Mouse (Mus musculus) forebrain, embryonic 15.5 days (tissue): ENCODE results near the gene Orai2. TPM values are rescaled to one million over a fixed set of nuclear protein-coding genes. Genes with fewer than 3 reads are reported as not detected.
"Not testable (repeated sequence)": the region's sequence is repeated elsewhere in the genome, so short reads cannot be mapped to it uniquely, and the experiment has no call there.

Source experiments
- ATAC-seq: fragments of 200-750 bp; cut with Nextera tagmentation; replicated peaks from 2 replicates; pipeline ENCODE4 v1.8.0; 2017; ENCODE audit warnings: mild to moderate bottlenecking, moderate TSS enrichment, moderate library complexity
- H3K27ac ChIP-seq: fragments of 300-500 bp; sonication (generic); replicated peaks from 2 replicates; pipeline ENCODE4 v1.5.1; 2015; ENCODE audit warnings: mild to moderate bottlenecking, inconsistent platforms
- H3K27me3 ChIP-seq: fragments of 300-500 bp; sonication (generic); 2 replicates; pipeline ENCODE4 v1.6.1; 2015; ENCODE audit warnings: inconsistent platforms
- H3K36me3 ChIP-seq: fragments of 300-500 bp; sonication (generic); 2 replicates; pipeline ENCODE4 v1.6.1; 2015; ENCODE audit warnings: mild to moderate bottlenecking, inconsistent platforms
- H3K4me1 ChIP-seq: fragments of 300-500 bp; sonication (generic); 2 replicates; pipeline ENCODE4 v1.6.1; 2015; ENCODE audit warnings: inconsistent platforms
- H3K4me2 ChIP-seq: fragments of 300-500 bp; sonication (generic); replicated peaks from 2 replicates; pipeline ENCODE4 v1.6.1; 2015; ENCODE audit warnings: mild to moderate bottlenecking, inconsistent platforms
- H3K4me3 ChIP-seq: fragments of 300-500 bp; sonication (generic); 2 replicates; pipeline ENCODE4 v1.5.1; 2015; ENCODE audit warnings: mild to moderate bottlenecking, inconsistent platforms
- H3K9ac ChIP-seq: fragments of 300-500 bp; sonication (generic); replicated peaks from 2 replicates; pipeline ENCODE4 v1.6.1; 2015; ENCODE audit warnings: mild to moderate bottlenecking, inconsistent platforms
- H3K9me3 ChIP-seq: fragments of 300-500 bp; sonication (generic); 2 replicates; pipeline ENCODE4 v1.6.1; 2016; ENCODE audit warnings: inconsistent platforms
- WGBS: fragments of 180-500 bp; shearing (Covaris S2); methylation state at CpG from one replicate; pipeline ENCODE4 v1.1.7; 2015; ENCODE audit warnings: mixed read lengths; 5-methylcytosine and 5-hydroxymethylcytosine counted together
- microRNA-seq: library from miRNA; unstranded; fragments of <30 nt; microRNA quantifications from one replicate; pipeline ENCODE4, GENCODE M21; 2016
- polyA plus RNA-seq: library from polyadenylated mRNA; unstranded; fragments of >200 nt; fragmentation: Nextera tagmentation; extraction: Ambion mirVana; gene quantifications from 2 replicates; pipeline ENCODE4 v1.2.1, GENCODE M21; 2015

The Orai2 gene
- polyA plus RNA-seq, 1 experiment from 2014 or later: 39.1 TPM

DNA sequence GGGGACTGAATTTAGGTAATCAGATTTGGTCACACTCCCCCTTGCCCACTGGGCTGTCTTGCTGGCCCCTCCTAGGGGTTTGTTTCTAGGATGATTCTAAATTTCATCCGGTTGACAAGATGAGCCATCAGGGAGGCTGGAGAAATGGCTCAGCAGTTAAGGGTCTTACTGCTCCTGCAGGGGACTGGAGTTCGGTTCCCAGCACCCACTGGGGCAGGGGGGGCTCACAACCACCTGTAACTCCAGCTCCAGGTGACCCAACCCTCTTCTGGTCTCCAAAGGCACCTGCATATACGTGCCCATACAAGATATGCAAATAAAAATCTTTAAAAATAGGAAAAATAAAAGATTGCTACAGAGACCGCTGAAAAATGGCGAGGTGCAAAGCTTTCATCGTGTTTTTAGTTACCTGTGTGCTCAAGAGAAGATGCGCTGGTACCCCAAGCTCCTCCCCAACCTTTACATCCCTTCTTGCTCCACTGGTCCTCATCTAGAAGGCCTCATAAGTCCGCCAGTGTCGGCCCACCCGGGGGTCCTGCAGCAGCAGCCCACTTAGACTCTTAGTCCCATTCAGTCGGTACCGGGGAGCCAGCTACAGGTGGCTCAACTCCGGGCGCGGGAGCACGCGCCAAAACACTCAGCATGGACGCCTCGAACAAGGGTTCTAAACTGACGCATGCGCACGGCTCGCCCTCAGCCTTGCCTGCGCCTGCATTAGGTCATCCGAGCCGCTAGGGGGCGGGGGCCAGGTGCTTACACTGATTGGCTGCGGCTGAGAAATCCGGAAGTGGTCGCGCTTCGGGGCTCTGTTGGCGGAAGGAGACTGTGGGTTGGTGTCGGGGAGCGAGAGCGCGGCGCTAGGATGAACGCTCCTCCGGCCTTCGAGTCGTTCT is 54.4 kb downstream of the Orai2 start, which contains the start of gene Polr2j:
TSS of gene Polr2j (plus strand) at position 741 of the 893 bp plus-strand sequence.
- peak; percentile 97 for ATAC-seq
- peak within 1 kb of the TSS; percentile 85 for H3K4me2 ChIP-seq
- peak within 1 kb of the TSS; percentile 79 for H3K27ac ChIP-seq
- 3% methylated on average over 42 of the region's 42 CpGs for WGBS
- H3K9me3 ChIP-seq: no peaks in the 10 kb centered on the region
- H3K27me3 ChIP-seq: no peaks in the 10 kb centered on the region
- peak within 1 kb of the TSS; percentile 83 for H3K9ac ChIP-seq
- peak within 1 kb of the TSS; percentile 84 for H3K4me3 ChIP-seq
- peaks cover 14% of the 10 kb centered on the region for H3K36me3 ChIP-seq
- peaks cover 26% of the 10 kb centered on the region for H3K4me1 ChIP-seq

DNA sequence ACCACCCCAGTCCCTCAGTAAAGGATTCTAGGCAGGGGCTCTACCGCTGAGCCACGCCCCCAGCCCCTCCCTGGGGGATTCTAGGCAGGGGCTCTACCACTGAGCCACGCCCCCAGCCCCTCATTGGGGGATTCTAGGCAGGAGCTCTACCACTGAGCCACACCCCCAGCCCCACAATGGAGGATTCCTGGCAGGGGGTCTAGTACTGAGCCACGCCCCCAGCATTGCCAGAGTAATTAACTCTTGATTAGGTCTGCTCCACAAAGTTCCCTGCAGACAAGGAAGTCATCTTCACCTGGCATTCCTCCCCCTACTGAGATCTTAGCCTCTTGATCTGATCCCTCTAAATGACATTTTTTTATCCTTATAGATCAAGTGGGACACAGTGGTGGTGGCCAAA is 57.0 kb downstream of the Orai2 start:
- not testable (repeated sequence) for H3K4me2 ChIP-seq, H3K36me3 ChIP-seq, H3K4me3 ChIP-seq, H3K27me3 ChIP-seq, ATAC-seq, H3K27ac ChIP-seq, H3K9me3 ChIP-seq, H3K9ac ChIP-seq
- peaks cover 24% of the 10 kb centered on the region for H3K4me1 ChIP-seq
- 44% methylated on average over 4 of the region's 4 CpGs for WGBS

DNA sequence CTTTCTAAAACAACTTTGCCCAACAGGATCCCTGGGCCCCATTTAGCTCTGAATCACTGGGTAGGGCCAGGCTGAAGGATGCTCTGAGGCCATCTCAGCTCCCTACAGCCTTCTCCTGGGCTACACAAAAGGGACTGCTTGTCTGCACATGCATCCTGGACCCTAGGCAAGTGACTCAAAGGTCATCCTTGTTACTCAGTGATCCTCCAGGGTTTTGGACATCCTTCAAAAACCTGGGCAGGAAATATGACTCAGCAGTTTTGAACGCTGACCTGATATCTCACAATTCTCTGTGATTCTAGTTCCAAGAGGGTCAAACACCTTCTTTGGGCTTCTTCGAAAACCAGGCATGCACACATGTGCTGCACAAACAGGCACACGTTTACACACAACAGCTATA is 61.5 kb downstream of the Orai2 start:
- Histone ChIP-seq H3K9me3 (no peaks in the 10 kb centered on the region), H3K4me1 (no peaks in the 10 kb centered on the region), H3K4me2 (no peak overlapping the region), H3K9ac (no peak overlapping the region), H3K4me3 (no peak overlapping the region), H3K27me3 (no peaks in the 10 kb centered on the region), H3K27ac (no peak overlapping the region), H3K36me3 (no peaks in the 10 kb centered on the region)
- ATAC-seq: no peak
- 77% methylated on average over 3 of the region's 3 CpGs for WGBS

DNA sequence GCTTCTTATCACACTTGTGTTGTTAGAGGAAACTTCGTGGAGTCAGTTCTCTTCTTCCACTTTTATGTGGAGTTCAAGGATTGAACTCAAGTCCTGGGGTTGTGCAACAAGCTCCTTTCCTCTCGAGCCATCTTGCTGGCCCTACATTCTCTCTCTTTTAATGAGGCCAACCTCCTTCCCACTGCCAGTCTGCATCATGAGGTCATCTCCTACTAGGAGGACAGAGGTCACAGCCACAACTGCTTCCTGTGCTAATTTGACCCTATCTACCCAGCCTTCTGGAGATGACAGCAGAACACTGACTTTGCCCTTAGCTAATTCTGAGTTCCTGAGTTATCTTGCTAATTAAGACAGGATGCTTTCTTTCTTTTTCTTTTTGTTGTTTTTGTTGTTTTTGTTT is 62.0 kb downstream of the Orai2 start:
- H3K9me3 ChIP-seq: no peaks in the 10 kb centered on the region
- whole genome bisulfite sequencing: 55% methylated on average over 2 of the region's 2 CpGs
- H3K36me3 ChIP-seq: no peaks in the 10 kb centered on the region
- H3K4me1 ChIP-seq: no peaks in the 10 kb centered on the region
- H3K4me3 ChIP-seq: no peak overlapping the region
- ATAC-seq: no peak
- H3K27ac ChIP-seq: no peak overlapping the region
- no peaks in the 10 kb centered on the region for H3K27me3 ChIP-seq
- H3K9ac ChIP-seq: no peak overlapping the region
- no peak overlapping the region for H3K4me2 ChIP-seq

DNA sequence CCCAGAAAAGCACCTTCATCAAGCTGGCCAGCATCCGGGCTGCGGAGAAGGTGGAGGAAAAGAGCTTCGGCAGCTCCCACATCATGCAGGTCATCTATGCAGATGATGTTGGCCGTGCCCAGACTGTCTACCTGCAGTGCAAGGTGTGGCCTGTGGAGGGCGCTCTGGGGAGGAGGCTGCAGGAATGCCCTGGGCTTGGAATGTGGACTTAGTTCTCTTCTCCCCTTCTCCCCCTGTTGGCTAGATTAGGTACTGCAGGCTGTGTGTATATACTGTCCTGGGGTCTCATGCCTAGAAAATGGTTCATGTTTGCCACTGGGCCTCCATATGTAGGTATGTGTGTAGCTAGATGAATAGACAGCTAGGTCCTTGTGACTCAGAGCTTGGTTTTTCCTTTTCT is 66.0 kb downstream of the Orai2 start:
- no peak for ATAC-seq
- Histone ChIP-seq H3K9me3 (no peaks in the 10 kb centered on the region), H3K27ac (no peak overlapping the region), H3K27me3 (no peaks in the 10 kb centered on the region), H3K9ac (no peak overlapping the region), H3K4me3 (no peak overlapping the region), H3K4me1 (peaks cover 9% of the 10 kb centered on the region), H3K36me3 (no peaks in the 10 kb centered on the region), H3K4me2 (no peak overlapping the region)
- 80% methylated on average over 5 of the region's 5 CpGs for WGBS

DNA sequence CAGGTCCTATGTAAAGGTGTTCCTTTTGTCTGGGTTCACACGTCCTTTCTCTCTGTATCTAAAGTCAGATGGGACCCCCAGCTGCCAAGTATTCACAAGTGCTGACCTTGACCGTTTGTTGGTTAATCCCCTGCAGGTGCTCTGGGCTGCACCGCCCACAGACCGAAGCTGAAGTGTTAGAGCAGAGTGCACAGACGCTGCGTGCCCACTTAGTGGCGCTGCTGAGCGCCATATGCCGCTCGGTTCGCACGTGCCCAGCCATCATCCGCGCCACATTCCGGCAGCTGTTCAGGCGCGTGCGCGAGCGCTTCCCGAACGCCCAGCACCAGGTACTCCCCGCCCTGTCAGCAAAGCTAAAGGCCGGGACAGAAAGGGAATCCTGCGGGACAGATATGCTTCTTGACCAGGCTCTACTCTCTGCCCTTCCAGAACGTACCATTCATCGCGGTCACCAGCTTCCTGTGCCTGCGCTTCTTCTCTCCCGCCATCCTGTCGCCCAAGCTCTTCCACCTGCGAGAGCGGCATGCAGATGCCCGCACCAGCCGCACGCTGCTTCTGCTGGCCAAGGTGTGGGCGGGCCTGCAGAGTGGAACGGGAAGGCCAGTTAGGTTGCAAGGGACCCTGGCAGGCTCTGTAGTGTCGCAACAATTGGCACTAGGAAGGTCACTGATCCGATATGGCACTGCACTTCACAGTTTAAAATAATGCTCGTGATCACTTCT is 68.3 kb downstream of the Orai2 start:
- H3K27ac ChIP-seq: no peak overlapping the region
- 5% methylated on average over 41 of the region's 41 CpGs for WGBS

DNA sequence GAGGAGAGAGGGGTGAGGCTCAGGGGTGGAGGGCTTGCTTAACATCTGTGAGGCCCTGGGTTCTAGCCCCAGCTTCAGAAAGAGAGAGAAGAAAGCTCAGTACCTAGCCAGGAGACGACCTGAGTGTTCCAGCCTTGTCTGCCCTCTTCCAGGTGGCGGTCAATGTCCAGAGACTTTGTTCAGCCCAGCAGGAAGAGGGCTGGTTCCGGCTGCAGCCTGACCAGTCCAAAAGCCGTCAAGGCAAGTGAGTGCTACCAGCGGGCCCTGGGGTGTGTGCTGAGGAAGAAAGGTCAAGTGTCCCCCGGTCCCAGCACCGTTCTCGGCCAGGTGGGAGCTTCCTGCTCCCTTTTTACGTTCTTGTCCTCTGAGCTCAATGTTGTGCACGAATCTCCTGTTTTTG is 72.0 kb downstream of the Orai2 start:
- H3K27me3 ChIP-seq: no peaks in the 10 kb centered on the region
- H3K4me2 ChIP-seq: no peak overlapping the region
- H3K36me3 ChIP-seq: no peaks in the 10 kb centered on the region
- peaks cover 9% of the 10 kb centered on the region for H3K4me1 ChIP-seq
- H3K27ac ChIP-seq: no peak overlapping the region
- no peak overlapping the region for H3K4me3 ChIP-seq
- ATAC-seq: no peak
- no peaks in the 10 kb centered on the region for H3K9me3 ChIP-seq
- H3K9ac ChIP-seq: no peak overlapping the region
- 84% methylated on average over 10 of the region's 10 CpGs for WGBS

More for the DNA sequence above, 68.3 kb downstream of the Orai2 start:
- Histone ChIP-seq H3K36me3 (no peaks in the 10 kb centered on the region), H3K4me3 (peak overlapping the region; percentile 46), H3K4me1 (peaks cover 9% of the 10 kb centered on the region), H3K9ac (peak overlapping the region; percentile 49), H3K9me3 (no peaks in the 10 kb centered on the region), H3K27me3 (no peaks in the 10 kb centered on the region), H3K4me2 (peak overlapping the region; percentile 82)
- ATAC-seq: peak; percentile 91

Small RNA genes lying within 50 kb of the gene (microRNA-seq; reads per million reads assigned to microRNA genes)
- gene Mir7035: not detected

Other genes starting within 250 kb of the Orai2 start
- 664 and 720 TPM in 2 replicates for gene Ywhag, start 236.1 kb downstream of the Orai2 start, polyA plus RNA-seq
- gene Ssc4d, start 196.2 kb downstream of the Orai2 start, polyA plus RNA-seq: 0.87 and 1.2 TPM in 2 replicates
- gene Zp3, start 190.6 kb downstream of the Orai2 start, polyA plus RNA-seq: not detected in 2 replicates
- gene Dtx2, start 175.9 kb downstream of the Orai2 start, polyA plus RNA-seq: 26.6 and 27.6 TPM in 2 replicates
- gene Upk3b, start 132.2 kb downstream of the Orai2 start, polyA plus RNA-seq: not detected in 2 replicates
- not detected in 2 replicates for gene Upk3bl, start 116.2 kb downstream of the Orai2 start, polyA plus RNA-seq
- 6.0 and 6.3 TPM in 2 replicates for gene Rasa4, start 86.8 kb downstream of the Orai2 start, polyA plus RNA-seq
- gene Polr2j, start 54.1 kb downstream of the Orai2 start, polyA plus RNA-seq: 230 and 234 TPM in 2 replicates
- gene Lrwd1, start 34.6 kb downstream of the Orai2 start, polyA plus RNA-seq: 36.8 and 36.9 TPM in 2 replicates
- 18.4 and 19.5 TPM in 2 replicates for gene Alkbh4, start 34.6 kb downstream of the Orai2 start, polyA plus RNA-seq
- gene Prkrip1, start 28.2 kb upstream of the Orai2 start, polyA plus RNA-seq: 58.5 and 65.9 TPM in 2 replicates
- gene Sh2b2, start 75.8 kb upstream of the Orai2 start, polyA plus RNA-seq: 29.0 and 30.0 TPM in 2 replicates